Mouse (Mus musculus) c-Kit-negative CD71-positive TER-119-positive erythroid progenitor cells, embryonic 14.5 days (primary cell): Measurements from ENCODE around the gene Il23r.
"Not testable (repeated sequence)": the region's sequence is repeated elsewhere in the genome, so short reads cannot be mapped to it uniquely, and the experiment has no call there.

ENCODE experiments used
- DNase-seq: peaks from one replicate; pipeline ENCODE4 v3.0.0-alpha.2; 2013; ENCODE audit warnings: low read depth, low spot score

Gene Il23r

DNA sequence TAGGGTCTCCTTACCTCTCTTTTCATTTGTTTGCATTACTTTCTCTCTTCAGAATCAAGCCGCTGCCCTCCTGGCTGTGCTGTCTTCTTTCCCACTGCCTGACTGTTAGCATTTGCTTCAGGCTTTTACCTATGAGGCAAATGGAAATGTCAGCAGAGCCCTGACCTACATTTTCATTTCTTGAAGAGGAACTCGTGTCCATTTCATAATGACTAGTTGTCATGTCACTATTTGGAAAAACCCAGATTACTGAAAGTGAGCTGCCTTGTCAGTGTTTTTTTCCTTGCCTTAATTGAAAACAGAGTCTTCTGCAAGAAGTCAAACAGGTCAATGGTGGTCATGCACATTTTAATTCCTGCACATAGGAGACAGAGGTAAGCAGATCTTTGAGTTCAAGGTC is at the start of gene Il23r:
Gene Il23r (minus strand): TSS at position 101 of the 400 bp plus-strand sequence.
- no peak for DNase-seq

DNA sequence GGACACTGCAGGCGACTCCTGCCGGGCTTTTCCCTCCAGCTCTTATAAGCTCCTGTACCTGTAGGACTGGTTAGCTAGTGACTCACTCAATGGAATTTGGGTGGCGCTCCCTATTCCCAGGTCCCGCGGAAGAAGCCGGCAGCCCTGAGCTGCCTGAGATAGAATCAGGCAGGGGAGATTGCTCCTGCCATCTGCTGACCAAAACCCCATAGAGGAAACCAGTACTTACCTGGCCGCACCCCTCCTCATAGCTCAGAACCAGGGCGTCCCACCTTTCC is 44.1 kb upstream of the Il23r start, which contains the start of gene Tacstd2:
Gene Tacstd2 (minus strand): TSS at position 20 of the 278 bp plus-strand sequence.
- no peak for DNase-seq

DNA sequence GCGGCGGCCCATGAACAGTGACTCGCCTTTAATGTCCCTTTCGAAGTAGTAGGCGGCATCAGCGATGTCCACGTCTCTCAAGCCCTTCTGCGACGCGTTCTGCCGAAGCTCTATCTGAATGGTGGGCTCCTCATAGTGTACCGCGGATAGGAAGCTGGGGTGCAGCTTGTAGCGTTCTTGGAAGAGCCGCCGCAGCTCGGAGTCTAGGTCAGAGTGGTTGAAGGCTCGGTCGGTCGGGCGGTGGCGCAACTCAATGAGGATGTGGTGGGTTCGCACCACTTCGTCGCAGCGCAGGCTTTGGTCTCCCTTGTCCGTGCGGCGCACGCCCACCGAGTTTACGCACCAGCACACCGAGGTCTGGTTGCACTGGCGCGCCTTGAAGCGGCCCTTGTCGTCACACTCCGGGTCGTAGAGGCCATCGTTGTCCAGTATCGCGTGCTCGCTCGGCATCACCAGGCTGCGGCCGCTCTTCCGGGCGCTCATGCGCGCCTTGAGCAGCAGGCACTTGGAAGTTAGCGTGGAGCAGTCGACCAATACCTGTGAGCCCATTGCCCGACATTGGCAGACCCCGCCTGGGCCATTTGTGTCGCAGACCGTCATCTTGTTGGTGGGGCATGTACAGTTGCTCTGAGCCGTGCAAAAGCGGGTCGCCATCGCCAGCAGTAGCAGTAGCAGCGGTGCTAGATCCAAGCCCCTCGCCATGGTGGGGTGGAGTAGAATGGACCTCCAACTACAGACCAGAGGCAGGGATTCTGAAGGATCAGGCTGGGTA is 43.5 kb upstream of the Il23r start:
- no peak for DNase-seq

DNA sequence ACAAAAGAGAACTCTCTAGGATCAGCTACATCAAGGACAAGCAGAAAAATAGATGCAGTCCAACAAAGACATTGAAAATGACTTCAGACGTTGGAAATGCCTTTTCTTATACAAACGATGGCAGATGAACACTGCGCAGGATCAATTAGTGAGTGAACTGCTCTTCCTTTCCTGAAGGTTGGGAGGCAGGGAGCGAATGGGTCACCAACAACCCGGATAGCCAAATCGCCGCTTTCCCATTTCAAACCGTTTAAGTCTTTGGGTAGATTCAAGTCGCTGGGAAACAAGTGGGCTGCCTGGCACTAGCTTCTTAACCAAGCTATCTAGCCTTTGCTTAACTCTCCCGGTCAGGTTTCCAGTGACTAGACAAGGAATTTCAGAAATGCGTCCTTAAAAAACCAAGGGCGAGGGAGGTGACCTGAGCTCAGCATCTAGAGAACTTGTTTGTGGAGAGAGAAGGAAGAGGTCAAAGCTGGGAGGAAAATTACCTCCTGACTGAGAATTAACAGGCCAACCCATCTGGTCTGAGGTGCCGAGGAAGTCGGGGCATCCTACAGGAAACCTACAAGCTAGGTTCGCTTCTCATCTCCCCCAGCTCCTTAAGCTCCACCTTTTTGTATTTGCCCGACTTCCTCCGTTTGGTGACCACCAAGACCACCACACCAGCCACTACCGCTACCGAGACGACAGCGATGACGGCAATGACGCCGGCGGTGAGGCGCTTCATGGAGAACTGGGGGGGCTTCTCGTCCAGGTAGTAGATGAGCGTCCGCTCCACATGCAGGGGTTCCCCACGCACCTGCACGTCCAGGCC is 42.7 kb upstream of the Il23r start:
- no peak for DNase-seq

DNA sequence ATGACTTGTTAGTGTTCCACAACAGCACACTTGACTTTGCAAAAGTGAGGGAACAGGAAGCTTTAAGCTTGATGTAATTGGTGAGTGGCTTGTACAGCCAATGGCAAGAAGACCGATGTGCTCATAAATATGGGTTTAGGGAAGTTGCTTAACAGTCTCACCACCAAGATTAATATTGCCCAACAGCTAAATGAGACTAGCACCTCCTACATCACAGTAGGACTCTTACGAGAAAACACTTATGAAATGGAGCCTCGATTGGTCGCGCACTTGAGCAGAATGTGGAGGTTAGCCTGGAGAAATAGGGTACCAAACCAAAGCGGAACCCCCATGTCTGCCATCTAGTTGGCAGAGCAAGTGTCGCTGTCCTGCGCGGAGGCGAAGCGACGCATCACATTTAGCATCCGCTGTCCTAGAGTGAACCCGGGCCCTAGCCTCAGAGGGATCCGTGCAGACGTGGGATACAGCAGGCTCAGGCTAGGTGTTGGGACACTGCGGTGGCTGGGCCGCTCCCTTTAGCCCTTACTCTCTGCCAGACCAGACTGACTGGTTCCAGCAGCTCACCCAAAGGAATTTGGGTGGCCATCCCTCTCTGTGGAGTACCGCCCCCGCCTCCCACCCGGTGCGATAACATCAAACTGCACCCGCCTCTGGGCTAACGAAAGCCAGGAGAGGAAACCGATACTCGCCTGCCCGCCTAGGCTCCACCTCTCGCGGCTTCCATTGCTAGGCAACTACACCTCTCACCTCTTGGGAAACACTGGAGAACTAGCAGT is 41.2 kb upstream of the Il23r start:
- DNase-seq: no peak

DNA sequence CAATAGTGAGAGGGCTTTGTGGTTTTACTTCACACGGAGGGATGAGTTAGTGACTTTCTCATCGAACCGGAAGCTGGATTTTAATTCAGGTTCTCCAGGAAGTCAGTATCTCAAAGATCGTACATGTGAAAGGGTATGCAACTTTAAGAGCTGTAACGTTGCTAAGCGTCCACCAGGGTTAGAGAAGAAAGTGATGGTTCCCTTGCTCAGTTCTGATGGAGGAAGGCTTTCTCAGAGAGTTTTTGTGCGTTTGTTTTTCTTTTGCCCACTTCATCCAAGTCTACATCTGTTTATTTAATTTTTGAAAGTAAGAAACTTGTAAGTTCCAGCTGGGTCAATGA is 40.1 kb upstream of the Il23r start:
- DNase-seq: no peak

DNA sequence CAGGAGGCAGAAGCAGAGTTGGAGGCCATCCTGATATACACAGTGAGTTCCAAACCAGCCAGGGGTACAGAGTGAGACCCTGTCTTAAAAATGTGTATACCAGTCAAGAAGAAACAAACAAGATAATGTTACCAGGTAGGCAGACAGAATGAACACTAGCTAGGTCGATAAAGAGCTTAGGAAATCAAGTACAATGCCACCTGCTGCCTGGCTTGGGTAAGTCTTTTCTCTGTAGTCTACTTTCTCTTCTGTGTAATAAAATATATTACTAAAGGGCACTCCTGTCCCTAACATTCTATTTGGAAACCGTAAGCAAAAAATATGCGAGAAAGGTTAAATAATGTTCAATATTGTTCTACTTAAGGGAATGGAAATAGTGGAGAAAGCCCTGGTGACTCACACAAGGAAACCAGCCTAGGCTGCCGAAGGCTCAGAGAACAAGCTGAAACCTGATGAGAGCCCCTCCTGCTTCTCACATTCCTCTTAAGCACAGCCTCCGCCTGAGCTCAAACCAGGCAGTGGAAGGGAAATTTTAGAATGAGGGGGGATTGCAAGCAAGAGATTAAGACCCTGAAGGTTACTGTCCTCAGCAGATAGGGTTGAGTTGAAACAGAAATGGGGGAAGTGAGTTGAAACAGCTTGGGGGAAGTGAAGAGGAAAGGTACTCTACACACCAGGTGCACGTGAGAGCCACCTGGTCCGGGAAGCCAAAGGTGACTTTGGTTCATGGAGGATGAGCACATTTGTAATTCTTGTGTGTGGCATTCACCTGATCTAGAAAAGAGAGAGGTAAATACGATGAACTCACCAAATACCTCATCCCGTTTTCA is 39.6 kb upstream of the Il23r start:
- DNase-seq: no peak

DNA sequence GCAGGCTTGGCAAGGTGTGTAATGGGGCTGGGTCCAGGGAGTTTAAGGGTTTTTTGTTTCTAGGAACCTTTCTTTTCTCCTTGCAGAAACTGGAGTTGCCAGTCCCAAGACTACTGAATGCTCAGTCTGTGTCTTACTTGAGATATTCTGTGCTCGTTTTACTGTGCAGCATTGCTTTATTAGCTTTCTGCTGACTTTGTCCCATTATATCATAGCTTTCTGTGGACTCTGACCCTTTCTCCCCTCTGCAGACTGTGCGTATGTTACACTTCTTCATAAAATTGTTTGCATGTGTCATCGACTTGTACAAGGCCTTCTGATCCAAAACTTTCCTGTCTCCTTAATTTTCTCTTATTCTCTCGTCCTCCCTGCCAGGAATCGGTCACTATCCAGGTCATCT is 34.7 kb upstream of the Il23r start:
- DNase-seq: no peak

DNA sequence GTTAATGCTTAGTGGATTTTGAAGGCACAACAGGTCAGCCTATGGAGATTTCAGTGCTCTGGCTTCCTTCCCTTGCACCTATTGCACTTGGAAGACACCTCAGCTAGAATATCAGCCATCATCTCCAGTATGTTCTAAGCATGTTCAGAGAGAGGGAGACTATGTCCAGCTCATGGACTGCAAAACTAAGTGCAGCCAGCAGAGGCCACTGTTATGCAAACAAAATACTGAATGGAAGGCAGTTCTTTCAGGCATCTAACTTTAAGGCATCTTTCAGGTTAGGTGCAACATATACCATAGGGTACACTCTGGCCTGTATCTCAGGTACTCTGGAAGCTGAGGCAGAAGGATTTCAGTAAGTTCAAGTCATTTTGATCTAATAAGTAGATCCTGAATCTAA is 19.1 kb upstream of the Il23r start:
- DNase-seq: no peak

DNA sequence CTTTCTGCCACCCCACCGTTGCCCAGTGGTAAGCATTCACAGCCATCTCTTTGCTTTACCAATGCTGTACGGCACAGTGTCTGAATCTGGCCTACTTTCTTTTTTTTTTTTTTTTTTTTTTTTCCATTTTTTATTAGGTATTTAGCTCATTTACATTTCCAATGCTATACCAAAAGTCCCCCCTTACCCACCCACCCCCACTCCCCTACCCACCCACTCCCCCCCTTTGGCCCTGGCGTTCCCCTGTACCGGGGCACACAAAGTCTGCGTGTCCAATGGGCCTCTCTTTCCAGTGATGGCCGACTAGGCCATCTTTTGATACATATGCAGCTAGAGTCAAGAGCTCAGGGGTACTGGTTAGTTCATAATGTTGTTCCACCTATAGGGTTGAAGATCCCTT is 10.3 kb upstream of the Il23r start:
- DNase-seq: not testable (repeated sequence)

DNA sequence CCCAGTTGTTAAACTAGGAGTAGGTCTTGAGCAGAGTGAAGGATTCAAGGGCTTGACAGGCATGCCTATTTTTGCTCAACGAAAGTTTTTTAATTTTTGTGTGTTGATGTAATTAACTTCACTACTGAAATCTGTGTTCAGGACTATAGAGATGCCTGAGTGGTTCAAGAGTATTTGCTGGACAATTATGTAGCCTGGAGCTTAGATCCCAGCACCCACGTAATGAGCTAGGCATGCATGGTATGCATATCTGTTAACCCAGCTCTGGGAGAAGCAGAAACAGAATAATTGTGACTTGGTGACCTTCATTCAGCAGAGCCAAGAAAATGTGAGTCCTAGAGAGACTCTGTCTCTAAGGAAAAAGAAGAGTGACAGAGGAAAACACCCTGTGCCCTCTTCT is 10.6 kb downstream of the Il23r start:
- no peak for DNase-seq

DNA sequence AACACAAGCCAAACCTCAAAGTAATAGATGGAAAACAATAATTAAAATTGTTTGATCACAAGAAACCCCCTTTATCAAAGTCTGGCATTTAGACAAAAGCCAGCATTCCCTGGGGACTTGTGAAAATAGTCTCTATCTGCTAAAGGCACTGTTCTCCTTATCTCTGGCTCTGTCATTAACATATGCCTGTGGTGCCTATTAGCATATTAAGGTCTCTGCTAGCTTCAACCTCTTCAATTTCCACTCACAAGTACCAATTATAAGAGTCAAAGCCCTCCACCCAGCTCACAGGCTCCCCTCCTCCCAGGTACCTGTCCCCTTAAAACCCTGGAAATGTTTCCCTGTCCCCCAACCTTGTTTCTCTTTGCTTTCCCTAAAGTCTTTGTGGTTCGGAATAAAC is 20.4 kb downstream of the Il23r start:
- DNase-seq: no peak

DNA sequence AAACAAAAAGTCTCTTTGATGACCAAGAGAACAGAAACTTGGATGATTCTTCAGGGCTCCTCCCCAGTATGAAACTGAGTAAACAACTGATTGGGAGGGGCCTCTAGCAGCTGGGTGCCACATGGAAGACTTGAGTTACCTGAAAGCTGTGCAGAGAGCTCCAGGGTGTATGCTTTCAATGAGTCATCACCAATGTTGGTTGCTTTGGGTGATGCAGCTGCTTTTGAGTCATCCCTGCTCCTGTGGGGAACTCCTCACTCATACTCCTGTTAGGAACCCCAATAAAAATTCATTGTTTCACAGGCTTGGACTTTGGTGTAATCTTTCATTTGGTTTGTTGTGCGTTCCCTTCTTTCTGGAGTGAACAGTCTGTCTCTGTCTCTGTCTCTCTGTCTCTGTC is 32.2 kb downstream of the Il23r start:
- DNase-seq: no peak

DNA sequence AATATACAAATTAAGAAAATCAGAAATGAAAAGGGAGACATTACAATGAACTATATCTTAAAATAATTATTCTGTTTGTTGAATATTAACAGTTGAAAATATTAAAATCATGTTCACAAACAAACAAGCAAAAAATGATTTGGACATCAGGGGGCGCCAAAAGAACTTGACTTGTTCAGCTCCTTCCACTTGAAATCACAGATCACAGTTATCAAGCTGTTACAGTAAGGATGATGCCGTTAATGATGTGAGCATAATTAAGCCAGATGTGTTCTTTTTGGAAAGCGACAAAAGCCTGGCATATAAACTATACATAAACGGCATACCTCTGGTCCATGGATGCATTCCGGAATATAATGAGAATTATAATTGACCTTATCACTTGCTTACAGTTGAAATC is 40.3 kb downstream of the Il23r start:
- DNase-seq: no peak

DNA sequence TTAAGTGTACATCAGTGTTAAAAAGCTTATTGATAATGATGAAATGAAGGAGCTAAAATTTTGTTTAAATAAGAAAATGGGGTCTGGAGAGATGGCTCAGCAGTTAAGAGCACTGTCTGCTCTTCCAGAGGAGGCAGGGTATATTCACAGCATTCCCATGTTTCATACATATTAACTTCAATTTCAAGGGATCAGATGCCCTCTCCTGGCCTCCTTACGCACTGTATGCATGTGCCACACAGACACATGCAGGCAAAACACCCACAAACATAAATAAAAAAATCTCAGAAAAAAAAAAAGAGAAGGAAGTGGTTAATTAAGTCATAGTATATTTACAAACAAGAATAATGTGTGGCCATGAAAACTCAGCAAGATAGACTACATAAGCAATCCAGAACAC is 45.8 kb downstream of the Il23r start:
- DNase-seq: no peak

DNA sequence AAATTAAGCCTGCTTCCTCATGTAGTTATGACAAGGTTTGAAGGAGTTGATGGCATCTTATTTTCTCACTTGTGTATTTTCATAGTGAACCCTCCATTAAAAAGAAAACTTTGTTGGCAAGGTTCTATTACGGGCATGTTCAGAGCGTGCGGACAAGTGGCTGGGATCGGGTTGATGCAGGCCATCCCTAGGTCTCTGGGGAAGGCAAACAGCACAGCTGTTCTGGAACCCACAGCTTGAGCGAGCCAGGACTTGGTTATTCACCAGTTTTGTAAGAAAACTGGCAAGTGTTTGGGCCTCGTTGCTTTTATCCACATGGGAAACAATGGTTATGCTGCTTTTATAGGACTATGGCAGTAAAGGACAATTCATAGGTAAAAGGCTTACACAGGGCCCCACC is 48.5 kb downstream of the Il23r start:
- DNase-seq: no peak

DNA sequence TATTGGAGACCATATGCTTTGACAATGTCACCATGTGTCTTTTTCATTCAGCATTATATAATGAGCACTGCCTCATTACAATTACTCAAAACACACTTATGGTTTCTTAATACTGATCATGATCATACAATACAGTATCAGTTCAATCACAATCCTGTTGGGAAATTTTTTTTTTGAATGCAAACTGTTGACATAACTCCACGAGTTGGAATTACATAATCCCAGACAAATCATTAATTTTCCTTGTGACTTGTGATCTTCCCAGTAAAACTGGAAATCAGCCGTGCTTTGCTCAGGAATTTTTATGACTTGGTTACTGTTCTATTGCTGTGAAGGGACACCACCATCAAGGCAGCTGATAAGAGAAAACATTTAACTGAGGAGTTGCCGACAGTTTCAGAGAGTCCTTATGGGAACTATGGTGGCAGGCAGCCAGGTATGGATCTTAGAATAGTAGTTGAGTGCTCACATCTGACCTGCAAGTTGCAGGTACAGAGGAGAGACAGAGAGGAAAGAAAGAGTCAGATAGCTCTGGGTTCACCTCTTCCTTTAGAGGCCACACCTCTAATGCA is 53.8 kb downstream of the Il23r start:
- DNase-seq: no peak

DNA sequence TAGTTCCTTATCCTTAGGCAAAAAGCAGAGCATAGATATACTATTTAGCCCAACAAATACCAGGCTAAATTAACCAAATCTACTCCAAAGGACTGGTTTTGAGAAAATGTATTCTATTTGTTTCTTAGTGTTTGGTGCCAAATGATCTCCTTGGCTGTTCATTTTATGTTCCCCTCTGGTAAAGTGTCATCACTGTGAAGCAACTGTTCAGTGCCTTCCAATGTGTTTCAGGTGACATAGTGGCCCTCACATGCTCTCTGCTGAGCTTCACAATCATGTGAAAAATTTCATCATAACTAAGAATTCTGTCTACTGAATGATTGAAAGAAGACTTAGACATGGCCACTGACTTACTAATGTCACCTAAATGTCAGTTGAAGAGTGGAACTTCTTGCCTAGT is 54.6 kb downstream of the Il23r start:
- DNase-seq: no peak

DNA sequence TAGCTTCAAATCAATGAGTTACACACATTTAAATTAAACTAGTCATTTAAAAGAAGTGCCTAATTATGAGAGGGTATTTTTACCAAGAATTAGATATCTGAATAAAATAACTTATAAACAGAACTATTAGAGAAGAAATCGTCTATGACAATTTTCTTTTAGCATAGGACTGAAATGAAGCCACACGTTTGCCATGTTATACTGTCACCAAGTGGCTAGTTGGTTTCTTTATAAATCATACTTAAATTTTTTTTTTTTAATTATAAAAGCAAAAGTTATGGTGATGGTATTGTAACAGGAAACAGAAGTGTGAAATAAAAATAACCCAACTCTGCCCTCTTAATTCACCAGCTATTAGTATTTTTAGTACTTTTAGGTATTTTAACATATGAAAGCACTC is 55.4 kb downstream of the Il23r start:
- no peak for DNase-seq

DNA sequence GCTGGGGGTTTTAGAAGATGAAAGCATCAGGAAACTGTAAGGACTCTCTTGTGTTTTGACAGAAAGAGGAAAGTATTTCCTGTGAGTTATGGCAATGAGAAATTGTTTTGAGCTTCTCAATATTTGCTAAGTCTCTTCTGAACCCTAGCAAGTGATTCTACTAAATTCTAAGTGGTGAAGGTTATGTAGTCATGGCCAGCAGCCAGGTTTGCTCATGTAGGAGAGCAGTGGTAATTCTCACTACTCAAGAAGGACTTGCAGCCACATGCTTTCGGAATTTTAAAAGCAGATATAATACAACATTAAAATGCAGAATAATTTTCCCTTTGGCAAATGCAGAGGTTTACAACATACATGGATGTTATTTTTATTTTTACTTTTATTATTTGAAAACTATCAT is 55.9 kb downstream of the Il23r start:
- DNase-seq: no peak

DNA sequence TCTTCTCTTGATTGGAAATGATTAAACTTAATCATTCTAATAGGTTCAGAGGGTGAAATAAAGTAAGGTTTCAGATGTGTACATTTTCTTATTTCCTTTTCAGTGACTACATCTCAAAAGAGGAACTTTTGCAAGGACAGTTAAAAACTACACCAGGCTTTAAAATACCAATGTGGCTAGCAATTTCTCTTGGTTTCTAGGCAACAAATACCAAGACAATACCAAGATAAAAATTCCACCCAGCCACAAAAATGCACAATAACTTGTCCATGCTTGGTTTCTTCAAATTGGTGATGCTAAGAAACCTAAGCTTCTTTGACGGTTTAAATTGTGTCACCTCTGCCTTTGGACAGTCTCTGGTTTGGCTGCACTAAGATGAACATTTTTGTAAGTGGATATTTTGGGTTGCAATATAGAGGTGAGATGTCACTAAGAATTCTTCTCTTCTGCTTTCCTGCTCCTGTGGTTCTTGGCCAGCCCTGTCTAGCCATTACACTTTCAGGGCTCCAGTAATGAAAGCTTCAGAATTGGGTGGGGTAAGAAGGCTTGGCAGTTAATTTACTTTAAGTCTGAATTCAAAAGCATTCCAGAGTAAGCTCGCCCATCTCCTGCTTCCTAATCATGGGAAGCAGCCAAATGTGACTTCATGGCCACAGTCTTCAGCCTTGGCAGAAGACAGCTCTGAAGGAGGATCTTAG is 56.8 kb downstream of the Il23r start:
- no peak for DNase-seq
